Mouse (Mus musculus) cerebellum, adult (tissue): Measurements from ENCODE around the gene Cyp8b1.

ENCODE experiments used
- ATAC-seq: cut with Nextera tagmentation; 2 replicates; pipeline ENCODE4 v1.9.2; 2017; ENCODE audit warnings: mild to moderate bottlenecking, moderate library complexity, mixed read lengths; ENCODE audit not compliant: insufficient number of reproducible peaks, low FRiP score, low TSS enrichment

Gene Cyp8b1

DNA sequence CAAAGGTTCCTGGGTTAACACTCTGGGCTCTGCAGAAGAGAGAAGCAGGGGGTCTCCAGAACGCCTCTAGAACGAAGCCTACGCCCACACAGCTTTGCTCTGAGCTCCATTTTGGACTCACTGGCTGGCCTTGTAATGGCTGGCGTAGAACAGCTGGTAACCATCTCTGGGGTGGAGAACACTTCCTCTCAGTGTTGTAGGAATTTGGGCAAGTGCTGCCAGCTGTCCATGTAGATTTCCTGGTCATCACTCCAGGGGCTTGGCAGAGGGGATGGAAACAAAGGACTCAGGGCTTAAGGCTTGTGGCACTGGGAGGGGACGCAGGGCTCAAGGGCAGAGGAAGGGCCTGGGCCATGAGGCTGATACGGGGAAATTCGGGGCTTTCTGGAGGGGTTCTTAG is 21.7 kb downstream of the Cyp8b1 start:
- ATAC-seq = no peak

DNA sequence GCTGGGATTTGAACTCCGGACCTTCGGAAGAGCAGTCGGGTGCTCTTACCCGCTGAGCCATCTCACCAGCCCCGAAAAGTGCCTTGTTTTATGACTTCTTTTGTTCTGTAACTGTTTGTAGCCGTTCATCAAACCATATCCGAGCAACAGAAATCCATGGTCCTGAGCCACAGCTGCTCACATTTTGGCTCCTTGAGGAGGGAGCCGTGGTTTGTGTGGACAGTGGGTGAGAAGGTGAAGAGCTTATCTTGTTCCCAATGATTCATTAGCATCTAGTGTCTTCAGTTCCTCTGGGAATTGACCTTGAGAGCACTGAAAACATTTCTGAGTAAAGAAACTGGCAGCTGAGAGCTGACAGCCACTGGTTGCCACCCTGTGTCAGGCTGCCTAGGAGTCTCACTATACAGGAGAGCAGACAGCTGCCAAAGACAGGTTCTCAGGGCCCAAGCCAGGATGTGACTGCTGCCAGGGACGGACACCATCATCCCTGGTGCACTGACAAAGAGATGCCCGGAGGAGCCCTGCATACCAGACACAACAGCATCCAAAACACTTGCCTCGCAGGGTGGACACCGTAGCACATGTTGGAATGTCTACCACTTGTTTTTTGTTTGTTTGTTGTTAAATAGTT is 23.9 kb downstream of the Cyp8b1 start:
- ATAC-seq = no peak

DNA sequence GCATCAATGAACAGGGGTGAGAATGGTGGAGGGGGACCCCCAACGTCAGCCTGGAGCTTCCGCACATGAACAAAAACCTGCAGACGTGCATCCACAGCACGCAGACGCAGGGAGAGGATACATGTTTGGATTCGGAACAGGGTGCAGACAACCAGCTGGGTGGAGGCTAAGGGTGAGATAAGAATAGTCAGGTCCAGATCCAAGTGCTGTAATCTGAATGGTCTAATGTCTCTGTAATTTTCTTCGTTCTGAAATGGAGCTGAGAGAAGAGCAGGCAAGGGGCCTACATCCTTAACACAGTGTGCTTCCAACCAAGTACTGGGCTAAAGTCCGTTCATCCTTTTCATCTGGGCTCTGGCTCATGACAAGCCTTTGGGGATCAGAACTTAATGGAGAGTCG is 24.8 kb downstream of the Cyp8b1 start:
- no peak for ATAC-seq

DNA sequence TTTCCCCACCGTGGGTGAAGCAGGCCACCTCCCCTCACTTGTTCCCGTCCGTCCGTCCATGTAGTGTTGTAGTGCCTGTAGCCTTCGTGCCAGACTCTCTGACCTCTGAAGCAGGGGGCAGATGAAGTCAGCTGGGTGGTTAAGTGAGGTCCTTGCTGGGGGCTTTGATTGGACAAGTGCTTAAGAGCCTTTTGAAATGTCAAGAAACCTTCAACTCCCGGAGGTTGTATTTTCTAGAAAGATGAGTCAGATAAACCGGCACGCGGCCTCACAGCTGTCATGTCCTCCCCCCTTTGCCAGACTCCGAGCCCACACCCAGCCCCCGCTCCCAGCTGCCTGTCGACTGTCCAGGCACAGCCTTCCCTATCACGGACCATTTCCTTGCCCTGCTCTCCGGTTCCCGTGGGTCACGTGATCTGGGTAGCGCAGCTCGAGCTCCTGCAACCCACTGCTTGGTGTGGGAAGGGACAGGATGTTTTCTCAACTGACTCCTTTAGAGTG is 25.6 kb downstream of the Cyp8b1 start:
- no peak for ATAC-seq

DNA sequence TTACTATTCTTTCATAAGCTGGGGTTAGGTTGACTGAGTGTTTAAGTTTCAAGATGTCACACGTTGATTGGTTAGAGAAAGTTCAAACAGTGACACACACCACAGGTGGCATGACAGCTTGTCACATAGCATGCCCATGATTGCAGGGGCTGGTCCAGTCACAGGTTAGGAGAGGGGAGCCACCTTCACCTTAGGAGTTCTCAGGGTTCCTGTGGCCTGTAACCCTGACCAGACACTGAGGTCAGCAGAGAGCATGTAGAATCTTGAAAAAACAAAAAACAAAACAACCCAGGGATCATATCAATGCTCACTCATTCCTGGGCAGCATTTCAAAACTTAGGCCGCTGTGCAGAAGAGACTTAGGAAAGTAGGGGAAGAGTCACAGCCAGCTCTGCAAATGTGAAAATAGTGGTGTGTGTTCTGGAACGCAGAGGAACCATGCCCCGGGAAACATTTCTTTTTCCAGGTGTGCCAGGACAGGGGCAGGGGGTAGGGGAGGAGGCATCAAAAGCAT is 26.1 kb downstream of the Cyp8b1 start:
- no peak for ATAC-seq

DNA sequence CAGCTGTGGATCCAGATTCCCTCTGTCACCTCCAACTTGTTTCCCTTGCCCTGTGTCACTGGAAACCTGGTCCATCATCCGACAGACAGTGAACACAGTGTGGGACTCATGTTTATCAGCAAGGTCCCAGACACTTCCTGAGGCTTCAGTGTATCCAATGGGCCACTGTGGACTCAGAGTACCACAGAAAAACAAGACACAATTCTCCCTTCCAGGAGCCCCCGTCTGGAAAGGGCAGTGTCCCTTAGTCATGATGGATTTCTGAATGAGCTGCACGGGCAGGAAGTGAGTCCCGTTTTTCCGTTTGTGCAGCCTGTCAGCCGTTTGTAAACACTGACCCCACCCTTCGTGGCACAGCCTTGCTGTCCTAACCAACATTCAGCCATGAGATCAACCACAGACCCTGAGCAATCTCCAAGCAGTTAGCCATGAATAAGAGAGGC is 34.1 kb downstream of the Cyp8b1 start:
- no peak for ATAC-seq

DNA sequence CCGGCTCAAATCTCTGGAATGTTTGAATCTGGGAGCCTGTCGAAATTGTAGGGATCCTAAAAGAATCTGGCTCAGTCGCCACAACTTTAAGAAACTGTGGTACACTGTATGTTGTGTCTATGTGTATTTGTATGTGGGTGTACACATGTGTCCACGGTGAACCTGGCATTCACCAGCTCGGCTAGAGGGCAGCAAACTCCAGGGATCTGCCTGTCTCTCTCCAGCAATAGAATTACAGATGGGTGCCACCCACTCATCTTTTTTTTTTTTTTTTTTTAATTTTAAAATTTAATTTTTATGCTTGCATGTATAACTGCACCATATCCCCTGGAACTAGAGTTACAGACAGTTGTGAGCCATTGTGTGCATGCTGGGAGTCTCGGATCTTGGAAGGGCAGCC is 34.8 kb downstream of the Cyp8b1 start:
- no peak for ATAC-seq

DNA sequence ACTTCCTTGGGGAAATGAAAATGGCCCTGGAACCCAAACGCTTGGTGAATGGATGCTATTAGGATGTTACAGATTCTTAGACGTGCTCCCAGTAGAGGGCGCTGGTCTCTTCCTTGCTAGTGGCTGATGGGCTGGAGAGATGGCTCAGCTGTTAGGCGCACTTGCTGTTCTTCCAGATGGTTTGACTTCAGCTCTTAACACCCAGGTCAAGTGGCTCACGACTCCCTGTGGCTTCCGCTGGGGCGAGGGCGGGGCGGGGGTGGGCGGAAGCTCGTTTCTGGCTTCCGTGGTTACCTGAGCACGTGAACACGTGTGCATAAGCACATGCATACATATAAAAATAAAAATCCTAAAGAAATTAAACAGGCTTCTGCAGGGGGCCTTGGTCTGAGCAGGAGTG is 35.3 kb downstream of the Cyp8b1 start:
- ATAC-seq = no peak

DNA sequence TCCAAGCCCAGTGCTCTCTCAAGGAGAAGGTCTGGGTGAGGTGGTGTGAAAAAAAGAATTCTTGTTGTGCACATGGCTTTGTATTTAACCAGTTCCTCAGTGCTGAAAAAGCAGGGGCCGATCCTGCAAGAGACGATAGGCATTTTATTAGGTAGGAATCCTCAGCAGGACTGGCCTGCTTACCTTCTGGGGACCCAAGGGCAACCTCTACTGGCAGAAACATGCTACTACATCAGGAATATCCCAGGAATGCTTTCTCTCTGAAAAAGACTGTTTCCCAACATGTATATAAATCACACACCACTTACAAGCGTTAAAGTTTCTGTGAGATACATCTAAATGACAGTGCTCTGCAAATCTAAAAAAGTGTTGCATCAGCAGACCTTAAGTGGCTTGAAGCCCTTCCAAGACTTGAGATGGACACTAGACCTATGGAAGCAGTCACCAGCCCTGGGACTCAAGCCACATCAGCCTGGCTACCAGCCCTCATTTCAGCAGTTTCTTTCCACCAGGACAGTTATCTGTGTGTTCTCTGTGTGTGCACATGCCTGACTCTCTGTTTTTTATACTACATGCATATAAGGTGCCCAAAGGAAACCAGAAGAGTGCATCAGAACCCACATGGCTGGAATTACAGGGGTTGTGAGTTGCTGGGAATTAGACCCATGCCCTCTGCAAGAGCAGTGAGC is 38.9 kb downstream of the Cyp8b1 start:
- 0 out of 2 replicates have a peak, but pooled peaks have one; percentile 64 for ATAC-seq

DNA sequence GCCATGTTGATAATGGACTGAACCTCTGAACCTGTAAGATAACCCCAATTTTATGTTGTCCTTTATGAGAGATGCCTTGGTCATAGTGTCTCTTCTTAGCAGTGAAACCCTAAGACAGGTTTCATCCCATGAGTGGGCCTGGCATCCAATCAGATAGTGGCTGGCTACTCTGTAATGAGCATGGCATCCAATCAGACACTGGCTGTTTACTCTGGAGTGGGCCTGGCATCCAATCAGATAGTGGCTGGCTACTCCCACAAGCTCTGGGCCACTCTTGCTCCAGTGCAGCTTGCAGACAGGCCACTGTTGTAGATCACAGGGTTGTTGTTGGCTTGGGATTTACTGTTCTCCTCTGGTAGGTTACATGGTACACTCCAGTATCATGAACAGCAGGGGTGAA is 42.5 kb downstream of the Cyp8b1 start:
- ATAC-seq = no peak

DNA sequence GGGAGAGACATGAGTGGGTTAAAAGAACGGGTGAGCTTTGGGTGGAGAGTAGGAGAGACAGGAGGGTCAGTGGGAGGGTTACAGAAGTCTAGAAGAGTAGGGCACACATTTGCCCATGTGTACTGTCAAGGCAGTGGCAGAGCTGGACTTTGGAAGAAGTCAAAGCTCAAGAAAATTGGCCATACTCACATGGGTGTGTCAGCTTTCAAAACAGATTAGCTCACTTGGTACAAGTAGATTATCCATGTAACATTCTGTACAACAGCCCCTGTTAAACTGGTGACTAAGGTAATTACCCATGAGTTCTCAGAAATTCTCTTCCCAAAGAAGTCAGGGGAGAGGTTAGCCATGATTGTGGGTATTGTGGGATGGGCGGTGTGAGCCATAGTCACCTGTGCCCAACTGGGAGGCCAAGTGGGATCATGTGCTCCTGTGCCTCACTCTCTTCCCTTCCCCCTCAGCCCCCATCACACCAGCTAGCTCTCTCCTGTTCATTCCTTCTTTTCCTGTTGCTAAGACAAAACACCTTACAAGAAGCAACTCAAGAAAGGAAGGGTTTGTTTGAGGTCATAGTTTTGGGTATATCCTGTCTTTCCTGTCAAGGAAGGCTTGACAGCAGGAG is 43.9 kb downstream of the Cyp8b1 start:
- no peak for ATAC-seq

DNA sequence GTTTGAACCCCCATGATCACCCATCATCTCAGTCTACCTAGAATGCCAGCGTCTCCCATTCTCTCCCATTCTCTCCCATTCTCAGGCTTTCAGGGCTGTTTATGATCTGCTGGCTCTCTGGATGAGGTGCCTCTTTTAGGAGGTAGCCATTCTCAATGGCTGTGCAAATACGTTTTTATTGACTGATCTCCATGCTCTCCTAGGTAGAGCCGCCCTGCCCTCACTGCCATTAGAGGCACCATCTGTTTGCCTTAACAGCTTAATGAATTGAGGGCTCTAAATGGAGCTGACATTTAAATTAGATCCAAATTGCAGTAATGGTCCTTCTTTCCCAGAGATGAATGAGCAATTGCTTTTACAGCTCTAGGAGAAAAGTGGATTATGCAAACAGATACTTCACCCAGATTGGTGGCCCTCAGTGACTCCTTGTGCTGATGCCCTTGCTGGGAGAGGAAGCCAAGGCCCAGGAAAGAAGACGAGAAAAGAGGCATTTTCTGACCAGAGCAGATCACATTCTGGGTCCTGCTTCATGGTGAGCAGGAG is 46.1 kb downstream of the Cyp8b1 start:
- ATAC-seq = no peak

DNA sequence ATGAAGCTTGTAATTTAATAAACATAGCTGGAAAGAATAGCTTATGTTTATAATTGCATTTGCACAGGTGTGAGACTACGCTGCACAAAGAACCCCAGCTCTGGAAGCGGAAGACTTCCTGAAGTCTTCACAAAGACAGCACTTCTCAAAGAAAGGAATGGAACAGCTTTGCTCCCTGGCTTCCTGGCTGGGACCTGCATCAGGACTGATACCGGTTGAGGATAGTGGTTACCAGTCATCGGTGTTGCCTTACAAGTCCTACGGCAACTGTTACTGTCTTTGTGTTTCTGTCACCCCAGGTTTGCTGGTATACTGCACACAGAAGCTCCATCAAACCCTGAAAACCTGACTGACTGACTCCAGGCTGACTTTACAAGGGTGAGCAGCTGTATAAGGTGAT is 46.7 kb downstream of the Cyp8b1 start:
- no peak for ATAC-seq

DNA sequence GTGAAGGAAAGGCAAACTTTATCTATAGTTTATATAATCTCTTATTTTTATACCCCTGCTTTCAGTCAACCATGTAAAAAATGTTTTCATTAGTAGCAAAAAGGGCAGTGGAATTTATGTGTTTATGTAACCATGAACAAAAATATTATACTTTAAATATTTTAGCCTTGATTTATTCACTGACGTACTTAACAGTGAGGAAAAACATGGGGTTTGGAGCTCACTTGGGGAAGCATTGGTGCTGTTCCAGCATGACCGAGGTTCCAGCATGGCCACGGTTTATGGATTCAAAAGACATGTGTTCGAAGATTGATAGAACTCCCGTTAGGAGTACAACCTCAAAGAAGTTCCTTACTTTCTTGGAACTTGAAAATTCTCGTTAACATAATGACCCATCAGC is 47.9 kb downstream of the Cyp8b1 start:
- ATAC-seq = no peak

DNA sequence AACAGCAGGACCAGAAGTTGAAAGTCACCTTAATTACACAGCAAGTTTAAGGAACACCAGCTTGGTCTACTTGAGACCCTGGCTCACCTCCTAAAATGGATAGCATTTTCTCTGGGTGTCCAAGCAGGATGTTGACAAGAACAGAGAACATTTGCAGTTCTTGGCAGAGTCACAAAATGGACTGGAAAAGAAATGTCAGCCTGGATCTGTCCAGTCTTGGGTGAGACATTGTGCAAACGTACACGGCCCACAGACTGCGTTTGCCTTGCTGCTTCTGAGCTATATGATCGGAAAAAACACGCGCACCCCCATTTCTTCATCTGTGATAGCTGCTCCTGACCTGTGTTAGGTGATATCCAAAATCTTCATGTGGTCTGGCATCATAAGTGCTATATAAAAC is 48.5 kb downstream of the Cyp8b1 start:
- no peak for ATAC-seq

DNA sequence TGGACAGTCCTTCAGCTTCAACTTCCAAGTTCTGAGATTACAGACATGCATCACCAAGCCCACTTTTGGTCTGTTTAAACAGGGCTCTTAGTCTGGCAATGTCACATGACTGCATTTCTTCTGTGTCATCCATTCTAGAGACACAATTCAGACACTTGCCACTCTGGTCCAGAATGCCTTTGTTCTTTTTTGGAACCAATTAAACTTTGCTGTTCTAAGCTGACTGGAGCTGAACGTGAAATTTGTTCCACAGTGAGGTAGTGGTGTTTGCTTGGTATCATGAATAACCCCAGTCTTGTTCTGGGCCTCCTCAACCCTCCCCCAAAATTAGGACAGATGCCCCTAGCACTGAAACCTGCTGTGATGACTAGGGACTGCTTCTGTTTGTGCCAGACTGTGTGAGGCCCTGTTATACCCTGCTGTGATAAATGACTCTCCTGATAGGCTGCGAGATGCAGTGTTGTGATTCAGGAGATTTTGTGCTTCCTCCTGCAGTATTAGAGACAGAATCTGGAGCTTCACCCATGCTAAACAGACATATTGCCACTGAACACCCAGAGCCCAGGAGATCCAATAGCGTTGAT is 50.6 kb downstream of the Cyp8b1 start:
- no peak for ATAC-seq

DNA sequence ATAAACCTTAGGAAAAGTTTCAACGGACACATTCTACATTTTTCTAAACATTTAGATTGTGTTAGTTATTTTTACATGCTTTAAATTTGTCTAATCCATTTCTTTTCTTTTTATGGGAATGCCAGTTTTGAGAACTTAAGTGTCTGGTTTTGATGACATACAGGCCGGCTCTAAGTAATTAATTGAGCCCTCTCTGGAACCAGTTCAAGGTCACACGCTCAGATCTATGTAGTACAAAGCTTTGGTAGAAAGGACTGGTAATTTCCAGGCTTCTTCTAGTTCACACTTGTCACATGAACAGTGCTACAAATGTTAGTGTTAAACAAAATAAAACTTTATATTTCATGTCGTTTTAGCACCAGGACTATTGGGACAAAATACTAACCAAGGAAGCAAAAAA is 51.3 kb downstream of the Cyp8b1 start:
- ATAC-seq = no peak
